Mouse (Mus musculus): ENCODE measurements around the gene Gnptab.

Gene Gnptab

GRCm38 (mm10) chr10:88412290-88412995, 33.5 kb downstream of the Gnptab start:
- DNase-seq (ENCODE audit: low read depth, low spot score): no peak

DNA sequence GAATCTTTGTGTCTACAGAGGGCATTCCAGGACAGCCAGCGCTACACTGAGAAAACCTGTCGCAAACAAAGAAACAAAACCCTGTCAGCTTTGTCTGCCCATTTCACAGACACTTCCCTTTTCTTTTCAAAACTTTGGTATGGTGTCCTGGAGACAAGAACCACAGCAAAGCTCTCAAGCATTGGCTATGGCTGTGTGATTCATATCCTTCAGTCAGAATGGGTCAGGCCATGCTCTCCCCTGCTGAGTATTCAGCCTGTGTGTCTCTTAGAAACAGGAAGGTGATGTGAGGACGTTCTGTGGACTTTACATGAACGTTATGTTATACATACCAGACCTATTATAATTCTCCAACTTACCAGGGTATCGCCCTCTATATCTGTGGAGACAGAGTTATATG, 38.8 kb downstream of the Gnptab start:
- DNase-seq (ENCODE audit: low read depth, low spot score): no peak

- DNase-seq (ENCODE audit: low read depth, low spot score): no peak
Measured at GRCm38 (mm10) chr10:88420141-88420541, 41.2 kb downstream of the Gnptab start.

DNA sequence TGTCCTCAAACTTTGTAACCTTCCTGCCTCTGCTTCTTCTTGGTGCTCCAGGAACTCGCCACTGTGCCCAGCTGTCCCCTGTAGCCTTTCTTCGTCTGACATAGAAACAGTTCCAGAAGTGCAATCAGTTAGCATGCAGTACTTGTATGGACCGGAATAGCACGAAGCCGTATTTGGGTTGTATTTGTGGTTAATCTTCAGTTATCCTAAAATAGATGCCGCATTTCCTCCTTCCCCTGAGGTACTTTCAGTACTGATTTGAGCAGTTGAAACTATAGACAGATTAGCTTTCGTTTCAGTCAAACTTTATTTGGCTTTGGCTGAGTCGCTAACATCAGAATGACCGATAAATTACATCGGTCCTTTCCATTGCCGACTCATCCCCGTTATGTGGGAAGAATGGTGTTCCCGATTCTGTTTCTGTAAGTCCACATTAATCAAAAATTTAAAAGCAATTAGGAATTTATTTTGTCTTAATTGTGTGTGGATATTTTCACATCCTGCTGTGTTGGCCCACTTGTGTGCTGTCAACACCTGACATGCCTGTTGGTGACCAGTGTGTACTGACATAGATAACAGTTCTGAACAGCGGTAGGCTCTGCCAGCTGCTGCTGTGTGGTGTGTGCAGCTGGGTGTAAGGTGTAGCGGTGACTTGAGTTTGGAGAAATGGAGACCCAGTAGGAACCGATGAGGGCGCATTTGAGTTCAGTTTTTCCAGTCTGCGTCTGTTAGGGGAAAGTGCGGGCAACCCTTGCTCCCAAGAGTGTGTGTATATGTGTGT, 41.9 kb downstream of the Gnptab start:
- no peak for DNase-seq (ENCODE audit: low read depth, low spot score)

GRCm38 (mm10) chr10:88426158-88426816, 47.4 kb downstream of the Gnptab start:
- peak; percentile 72 for DNase-seq (ENCODE audit: low read depth, low spot score)

- no peak for DNase-seq (ENCODE audit: low read depth, low spot score)
Measured at GRCm38 (mm10) chr10:88426896-88427295, 48.0 kb downstream of the Gnptab start.

- no peak for DNase-seq (ENCODE audit: low read depth, low spot score)
Measured at GRCm38 (mm10) chr10:88427998-88428397, 49.1 kb downstream of the Gnptab start.

- no peak for DNase-seq (ENCODE audit: low read depth, low spot score)
Measured at GRCm38 (mm10) chr10:88441224-88441623, 62.3 kb downstream of the Gnptab start.

DNA sequence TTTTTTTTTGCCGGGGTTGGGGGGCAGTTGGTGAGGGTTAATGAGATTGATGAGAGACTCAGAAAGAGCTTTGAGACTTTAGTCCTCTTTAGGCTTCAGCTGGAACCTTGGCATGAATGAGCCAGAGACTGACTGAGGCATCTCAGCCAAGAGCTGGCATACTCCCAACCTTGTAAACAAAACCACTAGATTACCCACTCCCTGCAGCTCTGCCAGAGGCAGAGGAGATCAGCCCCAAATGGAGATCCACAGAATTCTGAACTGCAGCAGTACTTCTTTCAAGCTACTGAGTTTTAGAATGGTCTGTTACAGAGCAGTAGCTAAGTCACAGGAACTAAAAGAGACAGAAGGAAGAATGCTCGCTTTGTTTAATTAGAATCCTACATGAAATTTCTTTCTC, 72.3 kb downstream of the Gnptab start:
- DNase-seq (ENCODE audit: low read depth, low spot score): no peak

DNA sequence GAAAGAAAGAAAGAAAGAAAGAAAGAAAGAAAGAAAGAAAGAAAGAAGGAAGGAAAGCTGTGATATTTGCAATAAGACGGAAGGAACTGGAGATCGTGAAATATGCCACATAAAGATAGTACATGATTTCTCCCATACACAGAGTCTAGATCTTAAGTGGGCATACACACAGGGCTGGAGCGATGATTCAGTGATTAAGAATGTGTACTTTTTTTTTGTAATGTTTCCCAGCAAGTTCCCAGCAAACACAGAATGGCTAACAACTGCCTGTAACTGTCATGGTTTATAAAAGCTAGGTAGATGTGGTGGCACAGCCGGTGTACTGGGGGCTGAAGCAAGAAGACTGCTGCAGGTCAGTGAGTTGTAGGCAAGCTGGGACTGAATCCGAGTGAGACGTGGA, 73.1 kb downstream of the Gnptab start:
- DNase-seq (ENCODE audit: low read depth, low spot score): no peak

DNA sequence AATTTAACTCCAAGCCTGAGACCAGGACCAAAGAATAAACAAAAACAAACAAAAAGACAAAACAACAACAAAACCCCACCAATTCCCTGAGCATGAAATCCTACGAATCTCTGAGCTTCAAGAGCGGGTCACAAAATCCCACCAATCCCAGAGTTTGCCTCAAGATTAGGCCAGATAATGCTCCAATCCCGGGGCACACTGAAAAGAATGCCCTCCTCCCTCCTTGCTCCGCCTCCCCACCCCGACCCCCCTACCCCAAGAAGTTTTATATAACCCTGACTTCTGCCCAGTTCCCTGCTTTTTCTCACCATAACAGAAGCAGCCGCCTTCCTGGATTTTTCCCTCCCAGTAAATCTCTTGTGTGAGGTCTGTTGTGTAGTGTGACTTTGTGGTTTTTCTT, 78.9 kb downstream of the Gnptab start:
- DNase-seq (ENCODE audit: low read depth, low spot score): peak; percentile 59

- DNase-seq (ENCODE audit: low read depth, low spot score): peak; percentile 68
Measured at GRCm38 (mm10) chr10:88459502-88459992, 80.6 kb downstream of the Gnptab start, which contains the start of gene Sycp3. Gene Sycp3, plus strand, starts transcription at chr10:88459569.

- DNase-seq (ENCODE audit: low read depth, low spot score): peak; percentile 73
Measured at GRCm38 (mm10) chr10:88460122-88460820, 81.3 kb downstream of the Gnptab start.

- DNase-seq (ENCODE audit: low read depth, low spot score): peak; percentile 88
Measured at GRCm38 (mm10) chr10:88482866-88483265, 103.9 kb downstream of the Gnptab start.

GRCm38 (mm10) chr10:88488629-88489028, 109.7 kb downstream of the Gnptab start:
- DNase-seq (ENCODE audit: low read depth, low spot score): no peak

- peak; percentile 91 for DNase-seq (ENCODE audit: low read depth, low spot score)
Measured at GRCm38 (mm10) chr10:88491632-88492031, 112.7 kb downstream of the Gnptab start.

DNA sequence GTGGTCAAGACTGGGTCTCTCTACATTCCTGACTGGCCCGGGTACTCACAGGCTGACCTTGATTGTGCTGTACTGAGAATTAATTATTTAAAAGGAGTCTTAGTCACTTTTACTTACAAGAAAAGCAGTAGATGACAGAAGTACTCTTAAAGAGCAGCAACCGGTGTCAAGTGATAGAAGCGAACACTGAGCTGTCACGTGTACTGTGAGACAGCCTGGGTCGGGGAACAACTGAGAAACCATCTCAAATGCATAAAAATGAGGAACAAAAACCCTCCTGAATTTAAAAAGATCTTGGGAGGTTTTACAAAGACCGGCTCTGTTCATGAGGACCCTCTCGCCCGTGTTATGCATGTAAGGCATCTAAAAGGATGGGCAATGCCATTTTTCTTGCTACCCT, 113.7 kb downstream of the Gnptab start:
- DNase-seq (ENCODE audit: low read depth, low spot score): no peak

DNA sequence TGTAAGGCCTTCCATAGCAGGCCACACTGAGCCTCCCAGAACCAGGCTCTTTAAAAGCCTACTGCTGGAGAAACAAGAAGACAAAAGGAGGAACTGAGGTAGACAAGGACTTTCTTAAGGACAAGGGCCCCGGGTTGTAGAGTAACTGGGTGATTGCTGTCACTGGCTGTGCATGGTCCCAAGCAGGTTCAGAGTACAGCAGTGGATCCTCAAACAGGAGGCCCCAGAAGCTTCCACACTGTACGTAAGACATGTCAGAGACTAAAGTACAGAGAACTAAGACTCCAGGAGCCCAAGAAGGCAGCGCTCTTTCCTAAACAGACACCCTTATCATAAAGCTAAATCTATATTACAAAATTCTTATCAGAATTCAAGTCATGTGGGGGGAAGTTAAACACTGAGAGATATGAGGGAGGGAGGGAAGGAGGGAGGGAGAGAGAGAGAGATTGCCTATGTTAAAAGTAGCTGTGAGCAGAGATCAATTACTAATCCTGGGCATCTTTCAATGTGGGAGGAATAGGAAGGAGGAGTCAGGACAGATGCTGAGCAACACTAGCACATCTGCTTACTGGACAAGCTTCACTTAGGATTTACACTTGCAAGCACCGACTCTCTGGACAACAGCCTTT, 116.1 kb downstream of the Gnptab start:
- DNase-seq (ENCODE audit: low read depth, low spot score): no peak
